Comparison of ENCODE assay signal across 13 mouse cellular contexts in genomic region chr3:20141679-20142078, GRCm38 (mm10). TPM values are rescaled to one million over a fixed set of nuclear protein-coding genes. Genes with fewer than 3 reads are reported as not detected.
DNase-seq lines count a peak whose midpoint lies in the region; ATAC-seq and TF ChIP-seq lines count a peak whose summit lies in the region.
"Had no signal": no experiment of that assay in that cellular context is flagged by ENCODE, and none has a peak within 500 bp of the region (broad histone marks: within the 10 kb centered on the region; RNA-seq: fewer than 3 reads in every experiment).

No protein-coding gene starts in this region.

- no peak overlapping the region for H3K4me2 ChIP-seq in kidney, embryonic 16.5 days (replicated peaks; ENCODE audit: low read depth, low read length)
- no peak overlapping the region for H3K4me2 ChIP-seq in intestine, postnatal 0 days (replicated peaks; ENCODE audit: low read depth)
- H3K4me2 ChIP-seq: midbrain, embryonic 15.5 days had no signal

- ATAC-seq in kidney, embryonic 16.5 days (ENCODE audit: low FRiP score, low TSS enrichment): 0 out of 2 replicates have a peak, but pooled peaks have one; percentile 15
- peak; percentile 98 for ATAC-seq in intestine, postnatal 0 days
- no peak for ATAC-seq in frontal cortex, adult (ENCODE audit: low TSS enrichment)
- ATAC-seq: liver, postnatal 0 days; midbrain, embryonic 15.5 days had no signal

- no peaks in the 10 kb centered on the region for H3K27me3 ChIP-seq in kidney, embryonic 16.5 days (ENCODE audit: insufficient read depth, low read length)
- no peaks in the 10 kb centered on the region for H3K27me3 ChIP-seq in intestine, postnatal 0 days (replicated peaks; ENCODE audit: control insufficient read depth, insufficient read depth, low read length)
- H3K27me3 ChIP-seq: midbrain, embryonic 15.5 days had no signal

- no peak for TF ChIP-seq CTCF in brain, embryonic 14.5 days (IDR thresholded peaks at IDR 0.05; ENCODE audit: borderline replicate concordance, extremely low read depth, insufficient read depth, insufficient read length)
- TF ChIP-seq CTCF in intestine, postnatal 0 days (IDR thresholded peaks at IDR 0.05; ENCODE audit: low read depth): no peak

- H3K4me1 ChIP-seq in kidney, embryonic 16.5 days (ENCODE audit: insufficient read depth, low read length): 0 out of 2 replicates have a peak, but pooled peaks cover 4% of the 10 kb centered on the region
- H3K4me1 ChIP-seq in intestine, postnatal 0 days (replicated peaks; ENCODE audit: control insufficient read depth, insufficient read depth, low read length): no peaks in the 10 kb centered on the region

- TF ChIP-seq POLR2A in brain, embryonic 14.5 days (IDR thresholded peaks at IDR 0.05; ENCODE audit: borderline replicate concordance, extremely low read depth, insufficient read depth, insufficient read length, poor library complexity, severe bottlenecking): no peak

- H3K9me3 ChIP-seq in kidney, embryonic 16.5 days (ENCODE audit: low read length): no peaks in the 10 kb centered on the region
- H3K9me3 ChIP-seq in intestine, postnatal 0 days (ENCODE audit: control insufficient read depth): no peaks in the 10 kb centered on the region
- H3K9me3 ChIP-seq: G1E; midbrain, embryonic 15.5 days had no signal

- no peak overlapping the region for H3K4me3 ChIP-seq in kidney, embryonic 16.5 days (ENCODE audit: low read length)
- H3K4me3 ChIP-seq in intestine, postnatal 0 days (ENCODE audit: low read depth, low read length): no peak overlapping the region
- H3K4me3 ChIP-seq: midbrain, embryonic 15.5 days had no signal

- no peaks in the 10 kb centered on the region for H3K36me3 ChIP-seq in kidney, embryonic 16.5 days (ENCODE audit: insufficient read depth, low read length)
- H3K36me3 ChIP-seq in intestine, postnatal 0 days (ENCODE audit: control insufficient read depth, insufficient read depth): peaks cover 4% of the 10 kb centered on the region; the same call in 1 of the 2 replicates
- H3K36me3 ChIP-seq: G1E; midbrain, embryonic 15.5 days had no signal

- DNase-seq in kidney, postnatal 25 days: no peak
- peak; percentile 43 for DNase-seq in Muller cell, postnatal 12 days (ENCODE audit: inconsistent ontology term)
- peak; percentile 19 for DNase-seq in brain, embryonic 14.5 days (ENCODE audit: low read depth)
- no peak for DNase-seq in right cerebral cortex, postnatal 14 days
- DNase-seq: adrenal gland, postnatal 10 days; cerebellum, adult 18-20 months; gastrocnemius, postnatal 10 days; liver, postnatal 0 days had no signal

- no peak overlapping the region for H3K9ac ChIP-seq in kidney, embryonic 16.5 days (replicated peaks; ENCODE audit: low read length)
- H3K9ac ChIP-seq in intestine, postnatal 0 days (ENCODE audit: low read depth, low read length): no peak overlapping the region
- H3K9ac ChIP-seq: liver, postnatal 0 days; midbrain, embryonic 15.5 days had no signal

- 37% methylated on average over 1 of the region's 1 CpGs for WGBS in kidney, embryonic 16.5 days
- WGBS in intestine, postnatal 0 days: 29% methylated on average over 1 of the region's 1 CpGs

- H3K27ac ChIP-seq in kidney, embryonic 16.5 days (ENCODE audit: low read length): no peak overlapping the region
- H3K27ac ChIP-seq in intestine, postnatal 0 days (ENCODE audit: low read depth, low read length): peak overlapping the region; percentile 30
- H3K27ac ChIP-seq: midbrain, embryonic 15.5 days had no signal

RNA-seq across cellular contexts. Expression of gene Gyg, which starts 13.4 kb away (rescaled TPM):
- 46.4 and 48.0 TPM in 2 replicates for polyA plus RNA-seq in kidney, embryonic 16.5 days (2015; fragmentation: Nextera tagmentation; extraction: Ambion mirVana)
- 20.4 and 28.5 TPM in 2 replicates for polyA plus RNA-seq in brain, embryonic 14.5 days (2012; rRNA removed)
- polyA plus RNA-seq in intestine, postnatal 0 days (2015; fragmentation: Nextera tagmentation; extraction: Ambion mirVana): 42.4 and 45.3 TPM in 2 replicates
- polyA plus RNA-seq: G1E had no signal

Comparison
In these comparisons a context has a peak if more than half of its experiments do, and no peak if none do; other contexts are left out.
1. DNase-seq: peak in Muller cell, postnatal 12 days (single experiment) and brain, embryonic 14.5 days (single experiment); none in kidney, postnatal 25 days (0 of 2) and right cerebral cortex, postnatal 14 days (single experiment).